In the genomic region with DNA sequence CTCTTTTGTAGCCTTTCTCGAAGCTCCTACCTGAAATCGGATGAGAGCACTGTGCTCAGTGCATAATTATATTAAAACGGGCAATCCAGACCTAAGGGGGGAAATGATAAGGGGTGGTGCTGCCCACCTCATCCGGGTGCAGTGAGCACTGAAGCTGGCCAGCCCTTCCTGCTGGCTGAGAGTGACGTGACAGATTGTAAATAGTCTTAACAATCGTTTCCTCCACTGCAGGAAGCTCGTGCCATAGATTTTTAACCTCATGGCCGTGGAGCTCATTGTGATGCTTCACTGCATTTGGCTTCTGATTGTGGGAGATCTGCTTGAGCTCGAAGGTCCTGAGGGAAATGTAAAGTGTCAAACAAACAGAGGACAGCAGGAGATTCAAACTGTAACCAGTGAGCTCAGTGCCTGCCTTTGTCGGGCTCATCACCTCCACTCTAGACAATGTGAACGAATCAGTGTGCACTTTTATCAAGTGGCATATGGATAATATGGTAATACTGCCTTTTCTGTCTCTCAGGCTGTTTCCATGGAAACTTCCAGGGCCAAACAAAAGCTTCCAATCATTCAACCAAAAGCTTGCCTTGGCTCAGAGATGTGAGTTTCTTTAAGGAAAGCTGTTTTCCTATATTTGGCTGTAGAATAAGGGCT, we compare ENCODE assay signal across 10 mouse cellular contexts. TPM values are rescaled to one million over a fixed set of nuclear protein-coding genes. Genes with fewer than 3 reads are reported as not detected.
DNase-seq lines count a peak whose midpoint lies in the region; ATAC-seq lines count a peak whose summit lies in the region.
"Had no signal": no experiment of that assay in that cellular context is flagged by ENCODE, and none has a peak within 500 bp of the region (broad histone marks: within the 10 kb centered on the region; RNA-seq: fewer than 3 reads in every experiment).

No protein-coding gene starts in this region.

- H3K27me3 ChIP-seq in hindbrain, embryonic 12.5 days, result no peaks in the 10 kb centered on the region
- H3K27me3 ChIP-seq: embryonic facial prominence, embryonic 15.5 days had no signal

- H3K4me2 ChIP-seq in hindbrain, embryonic 12.5 days (replicated peaks), result no peak overlapping the region; the same call in 1 of the 2 replicates
- H3K4me2 ChIP-seq: embryonic facial prominence, embryonic 15.5 days had no signal

- H3K4me3 ChIP-seq in hindbrain, embryonic 12.5 days, result no peak overlapping the region
- H3K4me3 ChIP-seq: embryonic facial prominence, embryonic 15.5 days had no signal

- peaks cover 39% of the 10 kb centered on the region for H3K36me3 ChIP-seq in hindbrain, embryonic 12.5 days

- DNase-seq in embryo, embryonic 10 days (ENCODE audit: low spot score), result peak; percentile 31
- no peak for DNase-seq in embryo, embryonic 9.5 days (ENCODE audit: extremely low spot score)
- peak; percentile 61 for DNase-seq in brain, adult 2 months (ENCODE audit: low read depth, low spot score)
- peak; percentile 34 for DNase-seq in mesoderm, embryonic 11.5 days (ENCODE audit: low read depth, low spot score)
- no peak for DNase-seq in thymus, postnatal 36 days
- no peak for DNase-seq in left cerebral cortex, postnatal 36 days (ENCODE audit: low spot score in 2 of 2)
- no peak for DNase-seq in cerebellum, postnatal 4 days (ENCODE audit: low spot score in 2 of 2)
- DNase-seq: thymus, postnatal 25 days had no signal

- H3K27ac ChIP-seq in hindbrain, embryonic 12.5 days, result peak overlapping the region; percentile 88
- H3K27ac ChIP-seq: embryonic facial prominence, embryonic 15.5 days had no signal

- no peak overlapping the region for H3K9ac ChIP-seq in hindbrain, embryonic 12.5 days
- H3K9ac ChIP-seq: embryonic facial prominence, embryonic 15.5 days had no signal

- intact Hi-C loops in left cerebral cortex, postnatal 36 days (cut with DNase I), result no loop called here

- peak; percentile 89 for ATAC-seq in hindbrain, embryonic 12.5 days (ENCODE audit: low FRiP score)

- WGBS in hindbrain, embryonic 12.5 days, result 29% methylated on average over 11 of the region's 11 CpGs

- H3K9me3 ChIP-seq in hindbrain, embryonic 12.5 days (replicated peaks), result no peaks in the 10 kb centered on the region
- H3K9me3 ChIP-seq: embryonic facial prominence, embryonic 15.5 days had no signal

- H3K4me1 ChIP-seq in hindbrain, embryonic 12.5 days, result peaks cover 23% of the 10 kb centered on the region
- H3K4me1 ChIP-seq: embryonic facial prominence, embryonic 15.5 days had no signal

RNA-seq across cellular contexts. Expression of a gene that starts 13.0 kb away (rescaled TPM):
- 57.6 and 59.7 TPM in 2 replicates for polyA plus RNA-seq in hindbrain, embryonic 12.5 days (2016; fragmentation: Nextera tagmentation; extraction: Ambion mirVana)
- 10 to 100 TPM; 20.9 to 26.4 TPM for total RNA-seq in left cerebral cortex, postnatal 36 days (2021)

RNA-seq across cellular contexts. Expression of a gene that starts 13.0 kb away (rescaled TPM):
- 86.3 and 88.2 TPM in 2 replicates for polyA plus RNA-seq in hindbrain, embryonic 12.5 days (2016; fragmentation: Nextera tagmentation; extraction: Ambion mirVana)
- 10 to 100 TPM; 26.9 to 34.7 TPM for total RNA-seq in left cerebral cortex, postnatal 36 days (2021)

Comparison
In these comparisons a context has a peak if more than half of its experiments do, and no peak if none do; other contexts are left out.
1. DNase-seq: peak in embryo, embryonic 10 days (single experiment), brain, adult 2 months (single experiment) and mesoderm, embryonic 11.5 days (single experiment); none in embryo, embryonic 9.5 days (single experiment), thymus, postnatal 36 days (0 of 2), left cerebral cortex, postnatal 36 days (0 of 2) and cerebellum, postnatal 4 days (0 of 2).